8 mouse cellular contexts compared by ENCODE assay signal in the genomic region with DNA sequence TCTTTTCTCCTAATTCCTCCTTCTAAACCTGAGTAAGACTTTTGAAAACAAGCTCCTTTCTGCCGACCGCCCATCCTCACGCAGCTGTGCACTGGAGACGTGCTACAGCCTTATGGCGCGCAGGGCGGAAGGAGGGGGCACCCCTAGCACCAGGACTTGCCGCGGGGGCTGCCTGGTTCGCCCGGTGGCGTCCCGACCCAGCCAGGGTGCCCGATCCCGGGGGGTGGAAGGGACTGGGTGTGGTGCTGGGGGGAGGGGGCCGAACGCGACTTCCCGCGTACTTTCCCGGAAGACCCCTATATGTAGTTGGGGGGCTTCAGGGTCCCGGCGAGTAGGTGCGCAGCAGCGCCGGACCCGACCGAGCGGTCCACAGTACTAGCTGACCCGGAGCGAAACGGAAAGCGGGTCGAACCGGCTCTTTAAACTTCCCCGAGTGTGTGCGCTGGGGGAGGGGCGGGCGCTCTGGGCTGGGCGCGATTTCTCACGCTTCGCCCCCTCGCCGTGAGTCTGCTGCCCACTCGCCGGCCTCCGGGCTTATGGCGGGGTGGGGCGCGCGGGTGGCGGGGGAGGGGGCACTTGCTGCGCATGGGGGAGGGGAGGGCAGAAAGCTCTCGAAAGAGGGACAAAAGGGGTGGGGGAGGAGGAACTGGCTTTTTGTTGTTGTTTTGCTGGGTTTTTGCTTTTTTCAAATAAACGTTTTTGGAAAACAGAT. TPM values are rescaled to one million over a fixed set of nuclear protein-coding genes. Genes with fewer than 3 reads are reported as not detected.
DNase-seq lines count a peak whose midpoint lies in the region; ATAC-seq and TF ChIP-seq lines count a peak whose summit lies in the region.

No protein-coding gene starts in this region.

- H3K27ac ChIP-seq in intestine, postnatal 0 days (ENCODE audit: low read depth, low read length), result peak overlapping the region; percentile 99
- H3K27ac ChIP-seq in limb, embryonic 12.5 days, result peak overlapping the region; percentile 100
- H3K27ac ChIP-seq in midbrain, embryonic 12.5 days (replicated peaks), result peak overlapping the region; percentile 99

- H3K36me3 ChIP-seq in intestine, postnatal 0 days (ENCODE audit: control insufficient read depth, insufficient read depth), result no peaks in the 10 kb centered on the region
- H3K36me3 ChIP-seq in limb, embryonic 12.5 days, result no peaks in the 10 kb centered on the region
- H3K36me3 ChIP-seq in midbrain, embryonic 12.5 days, result no peaks in the 10 kb centered on the region

- no peaks in the 10 kb centered on the region for H3K27me3 ChIP-seq in intestine, postnatal 0 days (replicated peaks; ENCODE audit: control insufficient read depth, insufficient read depth, low read length)
- H3K27me3 ChIP-seq in limb, embryonic 12.5 days, result no peaks in the 10 kb centered on the region
- no peaks in the 10 kb centered on the region for H3K27me3 ChIP-seq in midbrain, embryonic 12.5 days

- under 1% methylated on average over 50 of the region's 56 CpGs for WGBS in intestine, postnatal 0 days
- WGBS in limb, embryonic 12.5 days, result under 1% methylated on average over 50 of the region's 56 CpGs
- under 1% methylated on average over 45 of the region's 56 CpGs for WGBS in midbrain, embryonic 12.5 days

- ATAC-seq in intestine, postnatal 0 days, result peak; percentile 42
- peak; percentile 39; the same call in 1 of the 2 replicates for ATAC-seq in limb, embryonic 12.5 days (ENCODE audit: insufficient number of reproducible peaks, insufficient read depth, low FRiP score, low TSS enrichment, low read depth)
- ATAC-seq in midbrain, embryonic 12.5 days (ENCODE audit: low FRiP score, low read depth), result peak; percentile 31; the same call in 1 of the 2 replicates

- H3K4me1 ChIP-seq in intestine, postnatal 0 days (replicated peaks; ENCODE audit: control insufficient read depth, insufficient read depth, low read length), result peaks cover 7% of the 10 kb centered on the region; the same call in 1 of the 2 replicates
- peaks cover 31% of the 10 kb centered on the region for H3K4me1 ChIP-seq in limb, embryonic 12.5 days (replicated peaks)
- H3K4me1 ChIP-seq in midbrain, embryonic 12.5 days, result peaks cover 43% of the 10 kb centered on the region

- H3K9ac ChIP-seq in intestine, postnatal 0 days (ENCODE audit: low read depth, low read length), result peak overlapping the region; percentile 96
- H3K9ac ChIP-seq in limb, embryonic 12.5 days (replicated peaks), result peak overlapping the region; percentile 98
- peak overlapping the region; percentile 94 for H3K9ac ChIP-seq in midbrain, embryonic 12.5 days (replicated peaks)

- TF ChIP-seq CTCF in intestine, postnatal 0 days (IDR thresholded peaks at IDR 0.05; ENCODE audit: low read depth), result no peak

- H3K4me3 ChIP-seq in intestine, postnatal 0 days (ENCODE audit: low read depth, low read length), result peak overlapping the region; percentile 56
- peak overlapping the region; percentile 91 for H3K4me3 ChIP-seq in limb, embryonic 12.5 days (replicated peaks)
- H3K4me3 ChIP-seq in midbrain, embryonic 12.5 days, result peak overlapping the region; percentile 88

- no peaks in the 10 kb centered on the region for H3K9me3 ChIP-seq in intestine, postnatal 0 days (ENCODE audit: control insufficient read depth)
- no peaks in the 10 kb centered on the region for H3K9me3 ChIP-seq in limb, embryonic 12.5 days
- H3K9me3 ChIP-seq in midbrain, embryonic 12.5 days, result no peaks in the 10 kb centered on the region

- DNase-seq in retina, postnatal 1 day, result peak; percentile 85
- DNase-seq in retina, embryonic 14.5 days (ENCODE audit: low spot score), result no peak
- peak; percentile 44 for DNase-seq in embryo, embryonic 11.5 days (ENCODE audit: low read depth, low spot score)
- peak; percentile 99 for DNase-seq in heart, adult 11 months
- peak; percentile 70 to 80 for DNase-seq in spleen, adult 18-20 months

- H3K4me2 ChIP-seq in intestine, postnatal 0 days (replicated peaks; ENCODE audit: low read depth), result peak overlapping the region; percentile 92
- H3K4me2 ChIP-seq in limb, embryonic 12.5 days, result peak overlapping the region; percentile 72
- H3K4me2 ChIP-seq in midbrain, embryonic 12.5 days (replicated peaks), result peak overlapping the region; percentile 84

RNA-seq across cellular contexts. Expression of gene Anp32a, which starts 2.3 kb away (rescaled TPM):
- 53.6 and 57.4 TPM in 2 replicates for polyA plus RNA-seq in intestine, postnatal 0 days (2015; fragmentation: Nextera tagmentation; extraction: Ambion mirVana)
- polyA plus RNA-seq in limb, embryonic 12.5 days (2016; fragmentation: Nextera tagmentation; extraction: Ambion mirVana), result 231 and 240 TPM in 2 replicates
- polyA plus RNA-seq in midbrain, embryonic 12.5 days (2016; fragmentation: Nextera tagmentation; extraction: Ambion mirVana), result 182 and 184 TPM in 2 replicates
